Mouse (Mus musculus): ENCODE results near the gene Zfp108.
"Not testable (repeated sequence)": the region's sequence is repeated elsewhere in the genome, so short reads cannot be mapped to it uniquely, and the experiment has no call there.

The Zfp108 gene

DNA sequence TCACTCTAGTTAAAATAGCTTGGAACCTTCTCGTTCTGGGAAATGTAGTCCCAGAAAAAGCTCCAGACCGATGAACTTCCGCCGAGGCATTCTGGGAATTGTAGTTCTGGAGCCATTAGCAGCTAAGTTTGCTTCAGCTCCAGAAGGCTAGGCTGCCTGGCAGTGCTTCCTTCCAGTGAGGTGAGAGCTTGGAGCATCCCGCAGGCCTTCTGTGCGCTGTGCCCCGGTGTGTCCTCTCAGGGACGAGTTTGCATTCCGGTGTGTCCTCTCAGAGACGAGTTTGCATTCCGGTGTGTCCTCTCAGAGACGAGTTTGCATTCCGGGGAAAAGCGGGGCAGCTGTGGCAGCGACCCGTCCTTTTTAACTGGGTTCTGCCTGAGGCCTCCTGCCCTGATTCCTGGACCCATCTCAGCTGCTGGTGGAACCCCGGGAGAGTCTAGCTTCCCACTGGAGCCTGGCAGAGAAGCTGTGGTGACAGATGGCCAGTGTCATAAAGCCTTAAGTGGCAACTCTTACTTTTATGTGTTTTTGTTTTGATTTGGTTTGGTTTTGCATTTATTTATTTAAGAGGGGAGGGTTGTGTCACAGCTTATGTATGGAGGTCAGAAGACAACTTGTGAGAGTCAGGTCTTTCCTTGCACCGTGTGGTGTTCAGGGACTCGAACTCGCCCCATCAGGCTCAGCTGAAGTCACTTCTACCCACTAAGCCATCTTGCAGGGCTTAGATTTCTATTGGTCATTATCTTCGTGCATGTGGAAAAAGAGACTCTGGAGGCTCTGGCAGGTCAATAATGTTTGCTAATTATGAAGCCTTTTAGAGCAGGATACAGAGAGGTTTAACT lies at the start of gene Zfp108:
Gene Zfp108, plus strand, starts transcription at position 162 of the 842 bp plus-strand sequence.
- DNase-seq (ENCODE audit: low spot score) = peak; percentile 95

DNA sequence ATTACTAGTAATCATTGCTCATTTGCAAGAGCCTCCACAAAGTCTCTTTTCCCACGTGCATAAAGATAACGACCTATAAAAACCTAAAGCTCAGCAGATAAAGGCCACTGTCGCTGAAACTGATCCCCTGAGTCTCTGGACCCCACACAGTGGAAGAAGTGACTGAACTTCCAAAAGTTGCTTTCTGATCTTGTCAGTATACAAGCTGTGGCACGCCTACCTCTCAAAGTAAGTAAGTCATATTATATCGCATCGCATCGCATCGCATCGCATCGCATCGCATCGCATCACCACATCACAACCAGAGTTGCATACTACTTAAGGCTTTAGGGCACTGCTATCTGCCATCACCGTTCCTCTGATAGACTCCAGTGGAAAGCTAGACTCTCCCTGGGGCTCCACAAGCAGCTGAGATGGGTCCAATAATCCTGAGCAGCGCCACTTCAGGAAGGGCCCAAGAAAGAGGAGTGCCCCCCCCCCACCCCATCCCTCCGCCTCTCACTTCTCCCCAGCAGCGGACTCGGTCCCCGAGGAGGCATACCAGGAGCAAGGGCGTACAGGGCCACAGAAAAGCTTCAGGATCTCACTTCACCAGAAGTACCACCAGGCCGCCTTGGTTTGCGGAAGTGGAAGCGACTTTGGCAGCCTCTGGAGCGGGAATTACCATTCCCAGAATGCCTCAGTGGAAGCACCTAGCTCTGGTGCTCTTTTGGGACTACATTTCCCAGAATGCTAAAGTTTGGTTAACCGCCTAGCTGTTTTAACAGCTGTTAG lies 46.9 kb upstream of the Zfp108 start:
- peak; percentile 90 for DNase-seq (ENCODE audit: low spot score)

DNA sequence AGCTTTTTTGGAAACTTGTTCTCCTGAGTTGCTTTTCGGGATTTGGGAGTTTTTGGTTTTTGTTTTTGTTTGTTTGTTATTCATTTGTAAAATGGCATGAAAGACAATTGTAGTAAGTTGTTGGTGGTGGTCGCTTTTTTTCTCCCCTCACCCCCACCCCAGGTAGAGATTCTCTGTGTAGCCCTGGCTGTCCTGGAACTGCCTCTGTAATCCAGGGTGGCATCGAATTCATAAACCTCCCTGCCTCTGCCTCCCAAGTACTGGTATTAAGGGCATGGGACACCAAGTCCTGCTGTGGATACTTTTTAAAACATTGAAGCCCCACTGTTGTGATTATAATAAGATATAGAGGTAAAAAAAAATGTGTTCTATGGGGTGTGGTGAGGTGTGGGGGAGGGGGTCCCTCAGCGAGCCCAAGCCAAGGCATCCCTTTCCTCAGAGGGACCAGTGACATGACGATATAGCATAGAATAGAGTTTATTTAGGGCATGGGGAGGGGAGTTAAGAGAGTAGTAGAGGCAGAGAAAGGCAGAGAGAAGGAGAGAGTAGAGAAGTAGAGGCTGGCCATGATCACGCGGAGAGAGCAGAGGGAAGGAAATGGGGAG lies 46.2 kb upstream of the Zfp108 start:
- no peak for DNase-seq (ENCODE audit: low spot score)

GRCm38 (mm10) chr7:24210296-24210695 lies 44.3 kb upstream of the Zfp108 start:
- no peak for DNase-seq (ENCODE audit: low spot score)

- DNase-seq (ENCODE audit: low spot score) = no peak
Observed at GRCm38 (mm10) chr7:24211343-24211742, 43.3 kb upstream of the Zfp108 start, which contains the start of gene Zfp111. Gene Zfp111, minus strand, starts transcription at chr7:24211443.

DNA sequence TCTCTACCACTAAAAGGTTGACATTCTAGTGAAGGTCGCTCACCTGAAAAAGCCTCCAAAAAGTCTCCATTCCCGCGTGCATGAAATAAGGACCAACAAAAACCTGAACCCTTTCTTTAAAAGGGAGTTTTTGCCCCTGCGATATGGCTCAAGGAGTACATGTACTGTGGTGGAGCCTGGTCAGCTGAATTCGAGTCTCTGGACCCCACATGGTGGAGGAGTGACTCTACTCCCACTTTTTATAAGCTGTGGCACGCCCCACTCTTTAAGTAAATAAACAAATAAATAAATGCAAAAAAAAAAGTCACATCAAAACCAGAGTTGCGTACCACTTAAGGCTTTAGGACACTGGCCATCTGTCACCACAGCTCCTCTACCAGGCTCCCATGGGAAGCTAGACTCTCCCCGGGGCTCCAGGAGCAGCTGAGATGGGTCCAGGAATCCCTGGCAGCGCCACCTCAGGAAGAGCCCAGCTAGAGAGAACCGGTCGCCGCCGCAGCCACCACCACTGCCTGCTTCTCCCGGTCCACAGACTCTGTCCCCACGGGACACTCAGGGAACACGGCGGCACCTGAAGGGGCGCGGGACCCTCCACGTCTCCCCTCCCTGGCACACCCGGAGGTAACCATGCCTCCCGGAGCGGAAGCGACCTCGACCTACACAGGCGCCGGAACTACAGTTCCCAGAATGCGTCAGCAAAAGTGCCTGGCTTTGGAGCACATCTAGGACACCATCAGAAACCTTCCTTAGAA lies 17.4 kb upstream of the Zfp108 start, which contains the start of gene Zfp109:
Gene Zfp109, minus strand, starts transcription at position 521 of the 752 bp plus-strand sequence.
- peak; percentile 85 for DNase-seq (ENCODE audit: low spot score)

GRCm38 (mm10) chr7:24253779-24254615 lies 597 bp upstream of the Zfp108 start:
- no peak for DNase-seq (ENCODE audit: low spot score)

DNA sequence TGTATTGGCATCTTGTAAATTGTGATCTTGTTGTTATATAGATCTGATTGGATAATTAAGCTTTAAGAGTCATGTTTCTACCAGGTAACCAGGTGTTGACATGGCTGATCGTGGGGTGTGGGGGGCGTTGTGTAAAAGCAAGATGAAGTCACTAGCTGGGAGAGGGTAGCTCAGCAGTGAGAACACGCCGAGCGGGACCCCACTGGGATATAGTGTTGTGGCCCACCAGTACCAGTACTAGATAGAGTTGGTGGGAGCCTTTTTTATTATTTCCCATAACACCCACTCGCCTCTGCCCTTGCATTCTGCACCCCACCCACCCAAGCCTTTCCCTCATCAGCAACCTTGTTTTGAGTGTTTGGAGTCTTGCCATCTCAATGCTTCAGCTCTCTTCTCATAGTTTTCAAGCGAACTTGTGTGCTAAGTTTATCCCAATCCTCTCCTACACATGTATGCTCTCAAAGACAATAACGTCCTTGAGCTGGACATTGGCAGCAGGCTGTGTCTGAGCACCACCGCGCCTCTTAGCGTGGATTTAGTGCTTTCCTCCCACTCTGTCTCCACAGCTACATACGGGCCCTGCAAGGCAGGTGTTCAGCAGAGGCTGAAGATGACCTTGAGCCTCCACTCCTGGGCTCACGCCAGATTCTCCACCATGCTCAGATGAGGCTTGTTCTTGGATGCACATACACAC lies 4.9 kb downstream of the Zfp108 start:
- no peak for DNase-seq (ENCODE audit: low spot score)

- no peak for DNase-seq (ENCODE audit: low spot score)
Observed at GRCm38 (mm10) chr7:24260000-24260312, 5.4 kb downstream of the Zfp108 start.

DNA sequence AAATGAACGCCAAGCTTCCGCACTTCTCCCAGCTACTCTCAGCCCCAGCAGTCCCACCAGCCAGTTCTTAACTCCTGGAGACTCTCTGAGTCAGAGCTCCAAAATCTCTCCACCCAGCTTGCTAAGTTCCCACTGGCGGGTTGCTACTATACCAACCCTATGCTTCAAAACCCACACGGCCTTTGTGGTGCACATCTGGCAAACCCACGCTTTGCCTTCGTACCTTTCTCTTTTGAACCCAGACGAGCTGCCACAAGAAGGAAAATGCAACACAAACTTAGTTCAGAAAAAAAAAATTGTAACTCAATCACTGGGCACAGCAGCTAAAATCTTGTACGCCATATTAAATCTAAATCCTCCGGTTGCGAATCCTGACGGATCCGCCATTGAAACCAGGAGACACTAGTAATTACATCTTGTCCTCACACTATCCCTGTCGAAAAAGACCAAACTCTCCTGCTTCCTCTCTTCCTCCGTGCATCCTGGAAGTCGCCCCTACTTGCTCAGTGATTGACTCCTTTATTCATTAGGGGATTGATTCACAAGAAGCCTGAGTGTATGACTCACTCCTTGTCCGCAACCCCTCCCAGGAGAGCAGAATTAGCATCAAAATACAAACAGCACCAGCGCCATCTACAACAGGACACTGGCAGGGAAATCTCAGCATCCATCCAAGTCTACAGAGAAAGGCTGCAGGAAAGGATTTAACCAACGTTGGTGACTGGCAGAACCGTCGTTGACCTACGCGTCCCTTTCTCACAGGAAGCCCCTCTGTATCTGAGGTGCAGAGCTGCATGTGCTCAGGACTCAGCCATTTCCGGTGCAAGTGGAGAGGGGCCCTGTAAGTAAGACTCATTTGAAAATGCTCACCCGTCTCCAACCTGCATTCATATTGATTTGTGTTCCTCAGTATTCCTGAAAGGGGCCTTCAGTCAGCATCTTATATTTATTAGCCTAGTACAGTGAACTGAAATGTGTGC lies 13.9 kb downstream of the Zfp108 start:
- DNase-seq (ENCODE audit: low spot score) = no peak

DNA sequence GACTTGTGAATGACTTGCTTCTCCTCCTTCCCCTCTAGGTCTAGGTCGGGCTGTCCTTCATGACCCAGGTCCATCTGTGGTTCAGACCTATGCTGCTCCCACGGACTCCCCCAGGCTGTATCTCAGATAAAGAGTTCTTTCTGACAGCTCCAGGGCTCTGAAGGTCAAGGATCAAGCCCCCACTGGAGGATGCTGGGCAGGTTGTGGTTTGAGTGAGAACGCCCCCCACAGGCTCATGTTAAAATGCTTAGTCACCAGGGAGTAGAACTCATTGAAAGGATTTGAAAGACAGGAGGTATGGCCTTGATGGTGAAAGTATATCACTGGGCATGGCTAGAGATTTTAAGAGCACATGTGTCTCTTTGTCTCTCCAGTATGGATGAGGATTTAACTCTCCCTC lies 14.7 kb downstream of the Zfp108 start:
- no peak for DNase-seq (ENCODE audit: low spot score)

GRCm38 (mm10) chr7:24269667-24270287 lies 15.2 kb downstream of the Zfp108 start:
- no peak for DNase-seq (ENCODE audit: low spot score)

GRCm38 (mm10) chr7:24270288-24270672 lies 15.7 kb downstream of the Zfp108 start, which contains the start of gene Zfp93:
Gene Zfp93, plus strand, starts transcription at chr7:24270420.
- peak; percentile 96 for DNase-seq (ENCODE audit: low spot score)

DNA sequence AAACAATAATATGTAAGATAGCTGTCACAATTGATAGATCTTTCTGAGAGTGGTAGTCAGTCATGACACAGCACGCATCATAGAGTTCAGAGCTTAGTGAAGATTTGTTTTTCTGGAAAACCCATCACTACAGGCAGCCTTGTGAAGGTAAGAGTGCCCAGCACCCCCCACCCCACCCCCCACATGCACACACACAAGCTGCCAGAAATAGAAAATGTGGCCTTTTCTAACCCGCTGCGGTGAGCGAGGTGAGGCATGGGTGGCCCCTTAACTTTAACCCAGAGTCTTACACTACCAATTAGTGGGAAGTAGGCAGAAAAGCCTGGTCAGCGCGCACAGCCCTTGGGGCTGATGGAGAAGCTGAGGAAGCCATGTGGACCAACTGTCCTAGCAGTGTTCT lies 16.6 kb downstream of the Zfp108 start:
- DNase-seq (ENCODE audit: low spot score) = no peak

DNA sequence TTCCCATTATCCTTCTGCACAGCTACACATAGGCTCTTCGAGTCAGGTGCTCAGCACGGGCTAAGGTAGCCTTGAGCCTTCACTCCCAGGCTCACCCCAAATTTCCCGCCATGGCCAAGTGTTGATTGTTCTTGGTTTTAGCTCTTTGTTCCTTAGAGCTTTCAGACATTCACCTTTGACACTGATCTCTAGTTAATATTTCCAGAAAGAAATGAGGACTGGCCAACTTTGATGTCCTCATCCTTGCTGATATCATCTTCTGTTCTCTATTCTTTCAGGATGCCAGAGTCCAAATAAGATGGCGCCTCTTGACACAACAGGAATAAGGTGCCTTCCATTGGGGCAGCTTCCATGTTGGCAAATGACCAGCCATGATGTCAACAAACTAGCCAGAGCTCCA lies 19.9 kb downstream of the Zfp108 start:
- DNase-seq (ENCODE audit: low spot score) = no peak

DNA sequence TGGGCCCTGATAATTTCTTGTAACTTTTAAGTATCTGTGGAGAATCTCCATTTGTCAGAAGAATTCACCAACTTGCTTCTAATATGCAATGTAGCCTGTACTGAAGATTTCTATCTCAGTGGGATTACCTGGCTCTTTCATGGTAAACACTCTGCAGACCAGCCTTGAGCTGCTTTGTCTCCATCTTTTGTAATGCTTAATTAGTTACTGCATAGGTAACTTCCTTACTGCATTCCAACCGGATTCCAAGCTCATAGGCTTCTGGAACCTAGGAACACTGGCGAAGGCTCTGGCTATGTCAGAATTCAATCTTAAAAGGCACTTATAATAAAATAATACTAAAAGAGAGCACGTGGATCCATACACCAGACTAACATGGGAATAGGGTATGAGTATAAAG lies 24.2 kb downstream of the Zfp108 start:
- not testable (repeated sequence) for DNase-seq (ENCODE audit: low spot score)

DNA sequence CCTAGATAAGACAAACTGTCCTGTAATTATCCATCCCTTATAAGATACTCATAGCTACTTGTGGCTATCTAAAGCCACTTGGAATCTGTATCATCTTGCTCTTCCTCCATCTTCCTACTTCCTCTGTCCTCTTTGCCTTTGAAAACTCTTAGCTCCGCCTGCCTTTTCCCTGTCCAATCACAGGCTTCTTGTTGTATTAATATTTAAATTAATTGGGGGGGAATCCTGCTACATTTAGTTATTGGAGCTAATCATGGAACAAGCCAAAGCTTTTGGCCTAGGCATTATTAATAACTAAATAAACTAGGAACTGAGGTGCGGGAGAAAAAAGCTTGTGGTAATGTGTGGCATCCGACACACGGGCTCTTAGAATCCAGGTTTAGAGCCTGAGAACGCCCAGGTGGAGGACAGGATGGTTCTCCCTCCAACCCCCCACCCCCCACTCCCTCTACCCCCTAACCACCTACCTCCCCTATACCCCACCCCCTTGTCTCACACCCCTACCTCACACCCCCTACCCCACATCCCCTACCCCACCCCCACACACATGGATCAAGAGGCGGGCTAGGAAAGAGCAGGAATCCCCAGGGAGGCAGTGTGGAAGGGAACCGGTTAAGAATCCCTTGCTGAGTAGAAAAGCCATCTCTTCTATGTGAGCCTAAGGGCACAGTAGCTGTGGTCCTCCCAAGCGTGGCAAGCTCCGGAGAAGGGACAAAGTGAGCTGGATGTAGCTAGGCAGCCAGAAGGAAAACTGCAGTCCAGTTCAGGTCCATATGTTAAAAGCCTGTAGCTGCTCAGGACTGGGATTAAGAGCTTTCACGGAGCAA lies 25.6 kb downstream of the Zfp108 start:
- DNase-seq (ENCODE audit: low spot score) = no peak

GRCm38 (mm10) chr7:24280858-24281145 lies 26.2 kb downstream of the Zfp108 start:
- DNase-seq (ENCODE audit: low spot score) = no peak

All from embryo, embryonic 10.5 days (tissue).